Mouse (Mus musculus) stomach, embryonic 16.5 days (tissue): ENCODE measurements at regions not wholly inside any gene's neighbourhood (a gene's known extent, or its start where the extent isn't known, plus 50 kb on each side); places are given as distances from the start of the nearest gene placed in this dataset.

Experiments used
- ATAC-seq: fragments of 200-750 bp; cut with Nextera tagmentation; 2 replicates; pipeline ENCODE4 v1.8.0; 2017; ENCODE audit warnings: moderate number of reproducible peaks, moderate TSS enrichment; ENCODE audit not compliant: insufficient read depth, low FRiP score
- H3K27ac ChIP-seq: fragments of 300-500 bp; sonication (generic); 2 replicates; pipeline ENCODE4 v1.5.1; 2014; ENCODE audit warnings: low read length
- H3K27me3 ChIP-seq: fragments of 300-500 bp; sonication (generic); 2 replicates; pipeline ENCODE4 v1.6.1; 2014; ENCODE audit warnings: low read length, control low read depth, mixed read lengths; ENCODE audit not compliant: control insufficient read depth, insufficient read depth
- H3K36me3 ChIP-seq: fragments of 300-500 bp; sonication (generic); 2 replicates; pipeline ENCODE4 v1.6.1; 2014; ENCODE audit warnings: low read length; ENCODE audit not compliant: control insufficient read depth, insufficient read depth
- H3K4me1 ChIP-seq: fragments of 300-500 bp; sonication (generic); 2 replicates; pipeline ENCODE4 v1.6.1; 2014; ENCODE audit warnings: low read length, control low read depth, mixed read lengths; ENCODE audit not compliant: control insufficient read depth, insufficient read depth
- H3K4me2 ChIP-seq: fragments of 300-500 bp; sonication (generic); 2 replicates; pipeline ENCODE4 v1.6.1; 2014; ENCODE audit warnings: low read depth, low read length, mixed read lengths
- H3K4me3 ChIP-seq: fragments of 300-500 bp; sonication (generic); replicated peaks from 2 replicates; pipeline ENCODE4 v1.5.1; 2014; ENCODE audit warnings: mild to moderate bottlenecking, low read length
- H3K9ac ChIP-seq: fragments of 300-500 bp; sonication (generic); 2 replicates; pipeline ENCODE4 v1.6.1; 2014; ENCODE audit warnings: low read length
- H3K9me3 ChIP-seq: fragments of 300-500 bp; sonication (generic); replicated peaks from 2 replicates; pipeline ENCODE4 v1.6.1; 2016; ENCODE audit warnings: low read length, control low read depth; ENCODE audit not compliant: control insufficient read depth
- WGBS: fragments of 180-500 bp; shearing (Covaris S2); extraction: QIAGEN DNeasy Blood & Tissue Kit; methylation state at CpG from one replicate; pipeline ENCODE4 v1.1.7; 2014; 5-methylcytosine and 5-hydroxymethylcytosine counted together

- H3K36me3 ChIP-seq: no peaks in the 10 kb centered on the region
- no peaks in the 10 kb centered on the region for H3K27me3 ChIP-seq
- 93% methylated on average over 6 of the region's 6 CpGs for WGBS
- H3K27ac ChIP-seq: no peak overlapping the region
- no peak overlapping the region for H3K4me2 ChIP-seq
- no peaks in the 10 kb centered on the region for H3K9me3 ChIP-seq
- H3K4me3 ChIP-seq: no peak overlapping the region
- no peak overlapping the region for H3K9ac ChIP-seq
- H3K4me1 ChIP-seq: no peaks in the 10 kb centered on the region
- ATAC-seq: no peak
These were observed 170.4 kb downstream of the Rnf144a start for GRCm38 (mm10) chr12:26244701-26245100.

- Histone ChIP-seq H3K9ac (no peak overlapping the region), H3K4me1 (no peaks in the 10 kb centered on the region), H3K4me3 (no peak overlapping the region), H3K9me3 (no peaks in the 10 kb centered on the region), H3K27ac (no peak overlapping the region), H3K4me2 (no peak overlapping the region), H3K27me3 (no peaks in the 10 kb centered on the region), H3K36me3 (no peaks in the 10 kb centered on the region)
- ATAC-seq: no peak
- WGBS: 89% methylated on average over 15 of the region's 15 CpGs
These were observed 187.5 kb downstream of the Rnf144a start for GRCm38 (mm10) chr12:26227557-26228020.

DNA sequence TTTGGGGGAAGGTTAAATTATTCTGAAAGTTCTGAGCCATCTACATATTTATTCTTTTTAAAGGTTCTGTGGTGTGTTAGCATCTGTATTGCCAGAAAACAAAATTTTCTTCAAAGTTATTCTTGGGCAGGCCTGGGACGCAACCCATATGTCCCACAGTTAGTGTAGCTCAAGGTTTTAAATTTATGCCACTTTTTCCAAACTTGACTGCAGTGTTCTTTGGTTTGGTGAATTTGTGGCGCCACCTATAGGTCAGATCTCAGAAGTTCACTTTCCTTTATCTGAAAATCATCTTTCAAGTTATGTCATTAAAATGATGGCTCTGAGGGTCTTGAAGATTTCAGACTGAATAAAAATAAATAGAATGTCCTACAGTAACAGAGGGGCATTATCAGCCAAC lies 188.7 kb downstream of the Rnf144a start:
- ATAC-seq: no peak

DNA sequence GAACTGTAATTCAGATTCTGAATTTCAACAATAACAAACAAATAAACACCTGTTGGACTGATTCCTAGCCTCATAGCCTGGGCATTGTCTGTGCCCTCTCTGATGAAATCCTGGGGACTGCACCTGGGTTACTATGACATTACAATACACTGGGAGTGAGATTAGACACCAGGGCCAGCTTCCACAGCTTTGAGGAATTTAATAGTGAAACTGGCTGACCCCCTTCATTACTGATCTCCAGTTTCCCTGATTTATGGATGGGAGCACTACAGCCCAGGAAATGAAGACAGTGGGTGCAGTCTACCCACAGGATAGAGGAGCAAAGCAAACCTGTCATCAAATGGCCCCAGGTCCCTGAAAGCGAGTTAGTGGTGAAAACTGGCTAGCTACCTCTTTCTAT lies 202.6 kb downstream of the Rnf144a start:
- no peak overlapping the region for H3K27ac ChIP-seq
- H3K4me1 ChIP-seq: no peaks in the 10 kb centered on the region
- ATAC-seq: no peak
- no peak overlapping the region for H3K9ac ChIP-seq
- H3K27me3 ChIP-seq: no peaks in the 10 kb centered on the region
- H3K4me2 ChIP-seq: no peak overlapping the region
- no peak overlapping the region for H3K4me3 ChIP-seq
- H3K36me3 ChIP-seq: no peaks in the 10 kb centered on the region
- WGBS: 83% methylated on average over 1 of the region's 1 CpGs
- H3K9me3 ChIP-seq: no peaks in the 10 kb centered on the region

More for the DNA sequence above, 188.7 kb downstream of the Rnf144a start:
- Histone ChIP-seq H3K4me1 (no peaks in the 10 kb centered on the region), H3K9ac (no peak overlapping the region), H3K36me3 (no peaks in the 10 kb centered on the region), H3K4me2 (no peak overlapping the region), H3K9me3 (no peaks in the 10 kb centered on the region), H3K4me3 (no peak overlapping the region), H3K27ac (no peak overlapping the region), H3K27me3 (no peaks in the 10 kb centered on the region)
- WGBS: 7% methylated on average over 2 of the region's 2 CpGs

- H3K9me3 ChIP-seq: no peaks in the 10 kb centered on the region
- no peak overlapping the region for H3K27ac ChIP-seq
- H3K36me3 ChIP-seq: no peaks in the 10 kb centered on the region
- no peak overlapping the region for H3K4me3 ChIP-seq
- H3K27me3 ChIP-seq: no peaks in the 10 kb centered on the region
- ATAC-seq: no peak
- WGBS: 64% methylated on average over 10 of the region's 10 CpGs
- no peaks in the 10 kb centered on the region for H3K4me1 ChIP-seq
- no peak overlapping the region for H3K9ac ChIP-seq
- no peak overlapping the region for H3K4me2 ChIP-seq
These were observed 203.6 kb downstream of the Rnf144a start for GRCm38 (mm10) chr12:26211423-26211822.

GRCm38 (mm10) chr12:26206751-26207150 lies 208.3 kb downstream of the Rnf144a start:
- Histone ChIP-seq H3K9ac (no peak overlapping the region), H3K4me2 (no peak overlapping the region), H3K27me3 (no peaks in the 10 kb centered on the region), H3K4me1 (no peaks in the 10 kb centered on the region), H3K27ac (no peak overlapping the region), H3K4me3 (no peak overlapping the region), H3K36me3 (no peaks in the 10 kb centered on the region), H3K9me3 (no peaks in the 10 kb centered on the region)
- no peak for ATAC-seq
- WGBS: 85% methylated on average over 4 of the region's 4 CpGs

- Histone ChIP-seq H3K36me3 (no peaks in the 10 kb centered on the region), H3K4me3 (no peak overlapping the region), H3K27me3 (no peaks in the 10 kb centered on the region), H3K27ac (no peak overlapping the region), H3K9me3 (no peaks in the 10 kb centered on the region), H3K4me1 (no peaks in the 10 kb centered on the region), H3K4me2 (no peak overlapping the region), H3K9ac (no peak overlapping the region)
- 91% methylated on average over 8 of the region's 8 CpGs for WGBS
- no peak for ATAC-seq
These were observed 209.0 kb downstream of the Rnf144a start for GRCm38 (mm10) chr12:26206036-26206435.

GRCm38 (mm10) chr12:26191982-26192576 lies 223.0 kb downstream of the Rnf144a start:
- H3K4me1 ChIP-seq: no peaks in the 10 kb centered on the region
- H3K27me3 ChIP-seq: no peaks in the 10 kb centered on the region
- ATAC-seq: no peak
- no peak overlapping the region for H3K27ac ChIP-seq
- H3K9ac ChIP-seq: no peak overlapping the region
- no peaks in the 10 kb centered on the region for H3K36me3 ChIP-seq
- no peaks in the 10 kb centered on the region for H3K9me3 ChIP-seq
- H3K4me2 ChIP-seq: no peak overlapping the region
- no peak overlapping the region for H3K4me3 ChIP-seq
- WGBS: 52% methylated on average over 4 of the region's 4 CpGs

DNA sequence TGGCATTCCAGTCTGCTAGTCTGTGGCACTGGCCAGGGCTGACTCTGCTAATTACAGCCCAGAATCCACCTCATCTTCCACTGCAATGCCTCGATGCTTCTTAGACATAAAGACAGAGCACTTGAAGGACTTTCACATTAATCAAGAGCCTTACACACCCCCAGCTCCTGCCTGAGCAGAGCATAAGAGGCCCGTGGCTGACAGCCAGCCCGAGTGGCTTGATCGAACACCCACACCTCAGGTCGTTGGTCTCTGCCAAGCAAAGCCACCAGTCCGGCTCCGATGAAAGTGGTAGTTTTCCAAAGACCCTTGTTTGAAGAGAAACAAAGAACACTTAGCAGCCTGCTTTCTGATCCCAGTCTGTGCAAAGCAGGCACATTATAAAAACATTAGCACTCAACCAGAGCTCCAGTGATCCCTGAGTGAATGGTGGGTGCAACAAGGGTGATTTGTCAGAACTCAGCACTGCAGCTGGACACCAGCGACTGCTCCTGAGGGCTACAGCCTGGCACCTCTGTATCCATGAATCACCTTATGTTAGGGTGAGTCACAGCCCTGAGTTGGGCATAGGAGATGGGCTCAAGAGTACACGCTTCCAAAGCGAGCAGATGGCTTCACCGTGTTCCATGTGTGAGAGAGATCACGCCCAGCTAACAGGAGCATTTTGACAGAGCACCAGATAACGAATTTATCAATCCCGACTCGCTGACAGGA lies 223.6 kb downstream of the Rnf144a start:
- Histone ChIP-seq H3K4me2 (no peak overlapping the region), H3K27ac (no peak overlapping the region), H3K27me3 (no peaks in the 10 kb centered on the region), H3K36me3 (no peaks in the 10 kb centered on the region), H3K9me3 (no peaks in the 10 kb centered on the region), H3K9ac (no peak overlapping the region), H3K4me3 (no peak overlapping the region), H3K4me1 (no peaks in the 10 kb centered on the region)
- 26% methylated on average over 15 of the region's 15 CpGs for WGBS
- ATAC-seq: peak; percentile 56; the same call in 1 of the 2 replicates
